Mouse (Mus musculus) activated CD4-positive, CD25-positive, alpha-beta regulatory T cell, adult 4 months (primary cell): Measurements from ENCODE around the gene Rps27a. TPM values are rescaled to one million over a fixed set of nuclear protein-coding genes. Genes with fewer than 3 reads are reported as not detected.

Experiments used
- ATAC-seq: one replicate; pipeline ENCODE4 v1.8.0; 2017
- polyA plus RNA-seq, 2 experiments: library from polyadenylated mRNA; unstranded; fragments of 100-300 nt; shearing (Covaris generic); gene quantifications; one replicate each; pipeline ENCODE4 v1.2.1; 2017

Gene Rps27a
- polyA plus RNA-seq, 2 experiments from 2014 or later: 1,318 to 1,662 TPM

DNA sequence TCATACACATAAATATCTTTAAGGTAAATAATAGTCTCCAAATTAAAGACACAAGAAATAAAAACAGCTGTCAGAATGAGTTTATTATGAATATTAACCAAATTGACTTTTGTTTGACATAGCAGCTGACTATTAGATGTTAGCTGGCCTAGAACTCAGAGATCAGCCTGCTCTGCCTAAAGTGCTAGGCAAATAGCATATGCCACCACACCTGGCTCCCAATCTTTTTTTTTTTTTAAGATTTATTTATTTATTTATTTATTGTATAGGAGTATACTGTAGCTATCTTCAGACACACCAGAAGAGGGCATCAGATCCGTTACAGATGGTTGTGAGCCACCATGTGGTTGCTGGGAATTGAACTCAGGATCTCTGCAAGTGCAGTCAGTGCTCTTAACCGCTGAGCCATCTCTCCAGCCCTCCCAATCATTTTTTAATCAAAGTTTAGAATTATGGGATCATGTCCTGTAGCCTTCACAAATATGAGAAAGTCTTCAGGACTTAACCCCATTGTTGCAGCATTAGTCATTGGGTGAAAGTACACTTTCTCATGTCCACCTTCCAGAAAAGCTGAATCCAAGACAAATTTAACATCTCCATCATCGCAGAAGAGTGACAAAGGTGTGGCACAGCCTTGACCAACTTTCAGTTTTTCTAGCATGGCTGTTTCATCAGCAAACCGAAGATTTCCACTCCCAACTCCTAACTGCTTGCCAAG lies 34.9 kb downstream of the Rps27a start:
- no peak for ATAC-seq

DNA sequence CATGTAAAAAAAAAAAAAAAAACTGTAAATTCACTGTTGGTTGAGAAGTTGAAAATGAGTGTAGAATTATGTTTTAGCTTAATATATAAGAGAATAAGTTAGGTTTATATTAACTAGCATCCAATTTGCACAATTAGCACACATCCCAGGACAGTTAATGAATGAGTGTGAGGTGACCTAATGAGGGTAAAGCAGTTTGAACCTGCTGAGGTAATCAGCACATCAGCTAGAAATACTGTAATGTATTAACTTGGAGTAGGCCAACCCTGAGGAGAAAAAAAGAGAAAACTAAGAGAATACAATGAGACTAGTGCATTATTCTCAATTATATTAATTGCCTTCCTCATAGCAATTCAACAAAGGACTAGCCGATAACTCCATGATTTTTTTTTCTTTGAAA lies 38.5 kb downstream of the Rps27a start:
- no peak for ATAC-seq

DNA sequence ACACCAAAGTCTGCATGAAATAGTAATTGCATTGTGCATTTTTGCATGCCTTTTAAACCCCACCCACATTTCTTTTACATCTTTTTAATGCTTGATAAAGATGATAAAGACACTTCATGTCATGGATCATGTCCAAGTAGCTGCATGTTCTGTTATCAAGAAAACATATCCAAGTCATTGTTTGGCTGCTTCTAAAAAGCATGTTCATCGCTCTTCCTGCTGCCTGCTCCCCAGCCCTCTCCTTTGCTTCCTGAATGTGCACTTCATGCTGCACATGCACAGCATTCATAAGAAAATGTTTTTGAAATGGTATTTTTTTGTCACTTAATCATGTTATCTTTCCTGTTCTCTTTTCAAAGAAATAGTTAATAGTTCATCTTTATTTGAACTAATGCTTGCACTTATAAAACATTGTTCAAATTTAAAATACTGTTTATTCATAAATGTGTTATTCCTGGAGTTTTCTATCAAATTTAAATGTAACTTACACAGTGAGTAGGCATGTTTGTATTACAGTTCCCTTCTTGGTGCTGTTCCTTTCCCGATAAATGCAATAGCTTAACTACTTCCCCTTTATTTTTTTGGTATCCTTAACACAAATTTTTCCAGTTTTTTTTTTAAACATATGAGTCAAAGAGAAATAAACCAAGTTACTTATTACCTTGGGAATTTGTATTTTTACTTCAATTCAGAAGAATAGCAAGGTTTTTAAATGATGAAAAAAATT lies 42.8 kb downstream of the Rps27a start:
- ATAC-seq: no peak

DNA sequence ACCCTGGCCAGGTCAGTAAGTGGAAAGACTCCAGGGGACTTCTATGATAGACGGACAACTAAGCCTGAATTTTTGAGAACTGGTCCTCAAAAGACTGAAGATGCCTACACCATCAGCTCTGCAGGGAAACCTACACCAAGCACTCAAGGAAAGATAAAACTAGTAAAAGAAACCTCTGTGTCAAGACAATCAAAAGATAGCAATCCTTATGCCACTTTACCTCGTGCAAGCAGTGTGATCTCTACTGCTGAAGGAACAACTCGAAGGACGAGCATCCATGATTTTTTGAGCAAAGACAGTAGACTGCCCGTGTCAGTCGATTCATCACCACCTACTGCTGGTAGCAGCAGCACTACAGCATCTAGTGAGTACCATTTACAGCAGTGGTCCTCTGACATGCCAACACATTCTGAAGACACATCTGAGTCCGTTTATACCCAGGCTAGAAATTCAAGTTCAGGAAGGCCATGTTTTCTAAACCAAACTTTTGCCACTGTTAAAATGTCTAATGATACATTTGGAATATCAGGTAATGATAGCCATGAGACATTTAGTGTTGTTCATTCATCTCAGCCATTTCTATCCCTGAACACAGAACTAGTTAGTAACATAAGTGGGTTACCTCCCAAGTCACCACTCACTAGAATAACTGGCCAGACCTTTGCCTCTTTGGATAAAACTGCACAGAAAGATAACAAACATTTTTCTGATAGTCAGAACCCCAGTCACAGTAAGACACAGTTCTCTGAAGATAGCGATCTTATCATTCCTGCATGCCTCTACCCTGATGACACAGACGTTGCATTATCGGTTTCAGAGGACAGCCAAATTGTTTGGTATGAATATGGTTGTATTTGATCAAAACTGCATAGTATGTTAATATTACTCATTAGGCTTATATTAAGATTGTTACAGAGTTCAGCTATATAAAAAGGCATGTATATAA lies 43.7 kb downstream of the Rps27a start:
- no peak for ATAC-seq

DNA sequence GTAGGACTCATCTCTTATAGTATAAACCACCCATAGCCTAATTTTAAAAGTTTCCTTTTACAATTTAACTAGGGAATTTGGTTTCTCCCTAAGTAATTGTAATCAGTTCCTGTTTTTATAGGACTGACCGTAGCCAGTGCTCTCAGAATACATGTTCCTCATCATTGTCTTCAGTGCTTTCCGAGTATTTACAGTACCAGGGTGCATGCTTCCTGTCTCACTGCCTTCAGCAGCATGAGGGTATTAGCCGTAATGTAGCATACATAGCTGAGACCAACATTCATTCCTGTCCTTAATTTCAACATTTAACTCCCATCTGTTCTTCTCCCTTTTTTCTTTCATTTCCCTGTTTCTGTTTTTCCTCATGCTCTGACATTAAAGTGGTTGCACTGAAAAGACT lies 50.9 kb downstream of the Rps27a start:
- no peak for ATAC-seq

Other genes with a start within 250 kb of the Rps27a start
- gene Ccdc88a, start 174.5 kb downstream of the Rps27a start, polyA plus RNA-seq: under 1 TPM; 0.51 to 0.63 TPM
- 10 to 100 TPM; 43.2 to 49.5 TPM for gene Prorsd1, start 33.1 kb downstream of the Rps27a start, polyA plus RNA-seq
- 10 to 100 TPM; 47.4 to 52.1 TPM for gene Mtif2, start 21.7 kb downstream of the Rps27a start, polyA plus RNA-seq
- gene Clhc1, start 159 bp downstream of the Rps27a start, polyA plus RNA-seq: 1 to 10 TPM in 1 of 2 experiments, under 1 TPM in 1; 0.78 to 1.2 TPM
- 10 to 100 TPM; 19.4 to 21.9 TPM for gene Rtn4, start 144.8 kb upstream of the Rps27a start, polyA plus RNA-seq